Mouse (Mus musculus) heart, adult 2 months (tissue): Measurements from ENCODE around the gene Ptprm.

ENCODE experiments used
- CTCF ChIP-seq: fragments of 200-600 bp; IDR thresholded peaks from 2 replicates; pipeline ENCODE4 v1.8.1; 2022; ENCODE audit warnings: antibody characterized with exemption, mild to moderate bottlenecking, moderate library complexity
- POLR2A ChIP-seq: fragments of 200-500 bp; IDR thresholded peaks from 2 replicates; pipeline ENCODE4 v1.6.1; 2011; ENCODE audit warnings: mild to moderate bottlenecking, low read depth, low read length, control low read depth; ENCODE audit not compliant: insufficient read depth

DNA sequence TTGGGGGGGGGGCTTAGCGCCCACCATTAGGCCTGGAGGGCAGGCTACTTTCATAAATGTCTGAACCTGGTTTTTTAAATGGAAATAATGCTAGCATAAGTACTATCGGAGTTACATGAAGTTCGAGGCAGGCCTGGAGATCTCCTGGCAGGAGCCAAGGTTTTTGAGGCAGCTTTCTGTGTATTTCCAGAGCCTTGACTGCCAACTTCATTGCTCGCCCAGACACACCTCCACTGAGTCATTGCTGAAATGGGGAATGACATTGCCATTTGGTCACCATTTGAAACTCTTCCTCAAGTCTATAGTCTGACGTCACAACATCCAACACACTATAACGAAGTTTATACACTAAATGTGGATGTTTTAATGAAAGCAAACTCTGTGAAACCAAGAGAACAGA, 89.5 kb downstream of the Ptprm start:
- TF ChIP-seq POLR2A (no peak), CTCF (no peak)
